ENCODE assay signal across 8 mouse cellular contexts in genomic region chr1:163308631-163309030, GRCm38 (mm10). TPM values are rescaled to one million over a fixed set of nuclear protein-coding genes. Genes with fewer than 3 reads are reported as not detected.
A peak's percentile ranks its signal among the peaks of the same experiment; 100 is the strongest.
DNase-seq lines count a peak whose midpoint lies in the region; ATAC-seq and TF ChIP-seq lines count a peak whose summit lies in the region.

No protein-coding gene starts in this region.

- H3K4me2 ChIP-seq in kidney, postnatal 0 days (ENCODE audit: low read length): peak overlapping the region; percentile 50
- H3K4me2 ChIP-seq in forebrain, embryonic 11.5 days (ENCODE audit: low read depth, low read length, severe bottlenecking): peak overlapping the region; percentile 45
- peak overlapping the region; percentile 79 for H3K4me2 ChIP-seq in limb, embryonic 14.5 days (replicated peaks; ENCODE audit: low read depth, low read length, severe bottlenecking)

- no peak overlapping the region for H3K27ac ChIP-seq in kidney, postnatal 0 days
- no peak overlapping the region for H3K27ac ChIP-seq in forebrain, embryonic 11.5 days (ENCODE audit: low read depth, low read length)
- H3K27ac ChIP-seq in limb, embryonic 14.5 days (replicated peaks; ENCODE audit: low read depth, low read length): peak overlapping the region; percentile 100

- H3K9ac ChIP-seq in kidney, postnatal 0 days (ENCODE audit: low read depth, low read length): no peak overlapping the region
- H3K9ac ChIP-seq in forebrain, embryonic 11.5 days (ENCODE audit: low read length): peak overlapping the region; percentile 37
- H3K9ac ChIP-seq in limb, embryonic 14.5 days (ENCODE audit: low read depth, low read length, severe bottlenecking): peak overlapping the region; percentile 100

- peaks cover 36% of the 10 kb centered on the region for H3K27me3 ChIP-seq in kidney, postnatal 0 days (ENCODE audit: insufficient read depth, low read length)
- H3K27me3 ChIP-seq in forebrain, embryonic 11.5 days (ENCODE audit: control insufficient read depth, insufficient read depth, low read length): peaks cover 11% of the 10 kb centered on the region; the same call in 1 of the 2 replicates
- H3K27me3 ChIP-seq in limb, embryonic 14.5 days (ENCODE audit: control insufficient read depth, insufficient read depth, low read length): no peaks in the 10 kb centered on the region

- no peak for DNase-seq in kidney, postnatal 0 days (ENCODE audit: low spot score)
- no peak for DNase-seq in kidney, postnatal 25 days
- DNase-seq in forebrain, embryonic 11.5 days (ENCODE audit: low spot score): peak; percentile 77
- no peak for DNase-seq in limb, embryonic 14.5 days (ENCODE audit: low spot score)
- DNase-seq in retina, postnatal 1 day: peak; percentile 42
- no peak for DNase-seq in left cerebral cortex, adult 8-10 months (ENCODE audit: low spot score in 2 of 2)
- no peak for DNase-seq in spleen, postnatal 10 days (ENCODE audit: low spot score in 2 of 2)

- no peak for ATAC-seq in kidney, postnatal 0 days (replicated peaks; ENCODE audit: low FRiP score, low read depth)
- ATAC-seq in forebrain, embryonic 11.5 days (replicated peaks; ENCODE audit: low FRiP score): no peak
- ATAC-seq in limb, embryonic 14.5 days (ENCODE audit: low FRiP score, low read depth): no peak
- ATAC-seq in inflammation-experienced regulatory T-cells, adult 6 months: no peak

- TF ChIP-seq POLR2A in limb, embryonic 14.5 days (IDR thresholded peaks at IDR 0.05; ENCODE audit: borderline replicate concordance, extremely low read depth, insufficient read depth, insufficient read length): no peak

- 9% methylated on average over 24 of the region's 24 CpGs for WGBS in kidney, postnatal 0 days
- 1% methylated on average over 24 of the region's 24 CpGs for WGBS in forebrain, embryonic 11.5 days
- WGBS in limb, embryonic 14.5 days: 1% methylated on average over 24 of the region's 24 CpGs

- no peaks in the 10 kb centered on the region for H3K36me3 ChIP-seq in kidney, postnatal 0 days (ENCODE audit: insufficient read depth, low read length)
- no peaks in the 10 kb centered on the region for H3K36me3 ChIP-seq in forebrain, embryonic 11.5 days (ENCODE audit: control insufficient read depth, insufficient read depth, low read length)
- H3K36me3 ChIP-seq in limb, embryonic 14.5 days (ENCODE audit: control insufficient read depth, insufficient read depth, low read length): peaks cover 46% of the 10 kb centered on the region

- H3K9me3 ChIP-seq in kidney, postnatal 0 days (replicated peaks; ENCODE audit: low read length): no peaks in the 10 kb centered on the region
- no peaks in the 10 kb centered on the region for H3K9me3 ChIP-seq in forebrain, embryonic 11.5 days (ENCODE audit: control insufficient read depth, low read length)
- no peaks in the 10 kb centered on the region for H3K9me3 ChIP-seq in limb, embryonic 14.5 days (ENCODE audit: control insufficient read depth, low read length)

- H3K4me1 ChIP-seq in kidney, postnatal 0 days (replicated peaks; ENCODE audit: insufficient read depth, low read length): no peaks in the 10 kb centered on the region; the same call in 1 of the 2 replicates
- H3K4me1 ChIP-seq in forebrain, embryonic 11.5 days (replicated peaks; ENCODE audit: control insufficient read depth, insufficient read depth, low read length): peaks cover 2% of the 10 kb centered on the region; the same call in 1 of the 2 replicates
- H3K4me1 ChIP-seq in limb, embryonic 14.5 days (ENCODE audit: control insufficient read depth, insufficient read depth, low read length): peaks cover 21% of the 10 kb centered on the region

- TF ChIP-seq CTCF in kidney, postnatal 0 days (IDR thresholded peaks at IDR 0.05; ENCODE audit: low read depth): no peak

- H3K4me3 ChIP-seq in kidney, postnatal 0 days (replicated peaks; ENCODE audit: low read depth, low read length): 0 out of 2 replicates have a peak overlapping the region, but pooled peaks have one; percentile 5
- peak overlapping the region; percentile 21 for H3K4me3 ChIP-seq in forebrain, embryonic 11.5 days (ENCODE audit: low read depth, low read length)
- peak overlapping the region; percentile 84 for H3K4me3 ChIP-seq in limb, embryonic 14.5 days (replicated peaks; ENCODE audit: low read length)

RNA-seq across cellular contexts. Expression of gene Prrx1, which starts 4.9 kb away (rescaled TPM):
- polyA plus RNA-seq in kidney, postnatal 0 days (2015; fragmentation: Nextera tagmentation; extraction: Ambion mirVana): 3.4 and 4.0 TPM in 2 replicates
- polyA plus RNA-seq in forebrain, embryonic 11.5 days (2014; fragmentation: Nextera tagmentation; extraction: Ambion mirVana): 28.5 and 29.0 TPM in 2 replicates
- polyA plus RNA-seq in limb, embryonic 14.5 days (2012; rRNA removed): 122 and 123 TPM in 2 replicates
- 114 and 134 TPM in 2 replicates for polyA plus RNA-seq in limb, embryonic 14.5 days (2014; fragmentation: Nextera tagmentation; extraction: Ambion mirVana)
- not detected for polyA plus RNA-seq in inflammation-experienced regulatory T-cells, adult 6 months (2017; shearing (Covaris generic))
- 1 to 10 TPM; 3.9 to 6.3 (median 5.2) TPM for total RNA-seq in left cerebral cortex, adult 8-10 months (2022)

Comparison
In these comparisons a context has a peak if more than half of its experiments do, and no peak if none do; other contexts are left out.
1. DNase-seq: peak in forebrain, embryonic 11.5 days (single experiment) and retina, postnatal 1 day (single experiment); none in kidney, postnatal 0 days (single experiment), kidney, postnatal 25 days (0 of 2), limb, embryonic 14.5 days (single experiment), left cerebral cortex, adult 8-10 months (0 of 2) and spleen, postnatal 10 days (0 of 2).
2. H3K4me3 ChIP-seq: peak in every context shown above with its lines; median percentile 84 in limb, embryonic 14.5 days; 21 in forebrain, embryonic 11.5 days; 5 in kidney, postnatal 0 days.
3. Peak in every context shown above with its lines, with median percentiles within 50 percentile points of each other: H3K4me2 ChIP-seq.